Mouse (Mus musculus): ENCODE results near the gene Nedd4.

DNA sequence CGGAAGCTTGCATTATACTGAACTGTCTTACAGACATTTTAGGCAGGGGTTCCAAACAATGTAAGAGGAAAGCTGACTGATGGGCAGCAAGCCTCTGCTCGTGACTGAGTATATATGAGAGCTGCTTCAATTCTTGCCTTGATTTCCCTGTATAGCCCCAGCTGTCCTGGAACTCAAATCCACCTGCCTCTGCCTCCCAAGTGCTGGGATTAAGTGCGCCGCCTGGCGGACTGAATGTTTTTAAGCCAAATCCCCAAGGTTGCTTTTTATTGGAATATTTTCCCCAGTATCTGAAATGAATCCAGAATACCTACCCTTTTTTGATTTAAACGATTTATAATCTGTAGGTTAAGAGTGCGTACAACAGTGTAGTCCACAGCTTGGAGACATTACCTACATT lies 7.2 kb downstream of the Nedd4 start:
- TF ChIP-seq CTCF (IDR thresholded peaks at IDR 0.05 in 2 of 3, conservative IDR thresholded peaks at IDR 0.05 in 1 of 3; ENCODE audit: control insufficient read depth in 1 of 3, insufficient read depth in 1 of 3, low read depth in 2 of 3, low read length in 3 of 3, poor library complexity in 1 of 3, severe bottlenecking in 1 of 3) (no peak), MEF2A (IDR thresholded peaks at IDR 0.05; ENCODE audit: extremely low read depth, insufficient replicate concordance, low read depth, low read length, poor library complexity, severe bottlenecking) (no peak), GABPA (IDR thresholded peaks at IDR 0.05; ENCODE audit: low read depth, low read length) (no peak), KAT2A (conservative IDR thresholded peaks at IDR 0.05; ENCODE audit: low read depth, low read length) (no peak), EP300 (IDR thresholded peaks at IDR 0.05; ENCODE audit: low read depth in 1 of 2, low read length in 2 of 2) (no peak), POLR2A (IDR thresholded peaks at IDR 0.05; ENCODE audit: control insufficient read depth in 1 of 2, insufficient read depth in 1 of 2, low read depth in 1 of 2, low read length in 2 of 2, poor library complexity in 1 of 2) (peak in 1 of 2 experiments; percentile 29; a peak in 1 of 4 replicates), SIN3A (IDR thresholded peaks at IDR 0.05; ENCODE audit: low read length) (no peak), ZMIZ1 (IDR thresholded peaks at IDR 0.05; ENCODE audit: low read depth, low read length) (no peak), MYC (IDR thresholded peaks at IDR 0.05; ENCODE audit: low read depth, low read length) (no peak), TAL1 (IDR thresholded peaks at IDR 0.05; ENCODE audit: low read length) (no peak), ZNF384 (IDR thresholded peaks at IDR 0.05; ENCODE audit: low read depth, low read length) (no peak)
